Mouse (Mus musculus) mesoderm, embryonic 11.5 days (tissue): Measurements from ENCODE around the gene Lrmda.

Experiments used
- DNase-seq: peaks from one replicate; pipeline ENCODE4 v3.0.0-alpha.2; 2012; ENCODE audit warnings: low read depth, low spot score

Gene Lrmda

DNA sequence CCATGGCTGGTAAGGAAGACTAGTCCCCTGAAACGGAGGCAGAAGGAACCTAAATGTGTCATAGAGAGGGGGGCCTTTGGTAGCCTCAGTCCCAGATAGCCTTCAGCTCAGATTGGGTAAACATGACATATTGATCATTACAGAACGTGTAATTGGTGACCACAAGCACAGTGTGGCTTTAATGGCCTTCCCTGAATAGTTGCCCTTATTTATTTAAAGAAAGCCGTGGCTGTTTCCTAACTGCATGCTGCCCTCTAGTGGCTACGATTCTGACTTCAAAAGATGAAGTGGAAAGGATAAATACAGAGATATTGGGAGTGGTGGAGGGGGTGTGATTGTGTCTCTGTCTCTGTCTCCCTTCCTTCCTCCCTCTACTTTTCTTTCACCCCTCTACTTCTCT lies 1026.8 kb downstream of the Lrmda start:
- peak; percentile 80 for DNase-seq

DNA sequence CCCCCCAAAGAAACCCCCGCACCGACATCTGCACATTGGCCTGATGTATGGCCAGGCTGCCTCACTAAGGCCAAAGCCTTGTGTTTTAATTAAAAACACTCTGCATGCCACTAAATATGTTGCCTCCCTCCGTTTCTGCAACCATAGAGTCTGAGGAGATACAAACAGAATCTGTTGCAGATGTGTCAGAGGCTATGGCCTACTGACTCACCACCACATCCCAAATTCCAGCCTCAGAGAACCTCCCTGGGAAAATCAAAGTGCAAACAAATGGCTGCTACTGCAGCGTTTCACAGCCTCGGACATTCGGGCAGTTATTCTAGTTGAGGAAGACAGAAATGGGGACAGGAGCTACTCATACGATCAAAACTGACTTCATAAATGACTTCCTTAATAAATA lies 1031.9 kb downstream of the Lrmda start:
- DNase-seq: no peak

DNA sequence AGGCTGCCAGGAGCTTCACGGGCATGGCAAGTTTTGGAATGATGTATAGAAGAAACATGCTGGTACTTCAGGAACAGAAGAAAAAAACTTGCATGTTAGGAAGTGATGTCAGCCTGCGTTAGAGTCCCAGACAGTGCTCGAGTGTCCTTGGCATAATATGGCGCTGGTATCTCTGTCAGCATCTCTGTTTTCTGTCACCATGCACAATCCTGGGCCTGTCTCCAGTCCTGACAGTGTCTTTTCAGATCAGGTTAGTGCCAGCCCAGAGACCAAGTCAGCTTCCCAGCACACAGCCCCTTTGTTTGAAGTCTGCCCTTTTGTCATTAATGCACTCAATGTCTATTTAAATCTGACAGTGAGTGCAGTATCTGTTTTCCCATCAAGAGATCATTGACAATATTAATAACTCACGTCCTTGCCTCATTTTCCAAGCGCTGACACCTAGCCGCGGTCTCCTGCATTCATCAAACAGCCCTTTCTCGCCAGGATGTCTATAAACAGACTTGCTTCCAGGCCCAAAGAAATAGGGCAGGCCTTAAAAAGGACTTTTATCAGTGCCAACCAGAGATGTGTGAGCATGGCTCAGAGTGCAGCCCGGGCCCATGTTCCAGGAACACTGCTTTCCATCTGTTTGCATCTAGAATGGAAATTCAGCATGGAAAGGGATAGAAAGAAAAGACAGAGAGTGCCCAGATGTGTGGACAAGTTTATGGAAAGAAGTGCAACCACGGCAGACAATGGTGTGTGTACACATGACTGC lies 1033.5 kb downstream of the Lrmda start:
- peak; percentile 30 for DNase-seq

GRCm38 (mm10) chr14:23057228-23057976 lies 1037.9 kb downstream of the Lrmda start:
- no peak for DNase-seq

DNA sequence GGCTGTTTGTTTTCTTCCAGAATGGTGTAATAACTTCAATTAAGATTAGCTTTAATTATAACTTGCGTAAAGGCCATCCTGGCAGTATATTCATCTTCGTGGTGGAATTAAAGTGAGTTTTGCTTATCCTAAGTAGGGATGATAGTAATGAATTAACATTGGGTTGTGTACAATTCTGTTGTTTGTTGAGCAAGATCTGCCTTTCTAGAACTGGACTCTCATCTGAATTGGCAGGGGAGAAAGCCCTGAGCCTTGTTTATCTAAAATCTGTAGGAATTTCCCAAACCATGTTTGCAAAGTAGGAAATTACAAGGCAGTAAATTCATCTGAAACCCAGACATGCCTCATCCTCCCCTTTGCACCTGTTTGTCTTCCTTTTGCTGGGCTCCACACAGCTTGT lies 1038.5 kb downstream of the Lrmda start:
- DNase-seq: no peak

GRCm38 (mm10) chr14:23078719-23079118 lies 1059.2 kb downstream of the Lrmda start:
- no peak for DNase-seq

GRCm38 (mm10) chr14:23084241-23084773 lies 1064.8 kb downstream of the Lrmda start:
- DNase-seq: no peak

GRCm38 (mm10) chr14:23084797-23085196 lies 1065.3 kb downstream of the Lrmda start:
- DNase-seq: no peak

DNA sequence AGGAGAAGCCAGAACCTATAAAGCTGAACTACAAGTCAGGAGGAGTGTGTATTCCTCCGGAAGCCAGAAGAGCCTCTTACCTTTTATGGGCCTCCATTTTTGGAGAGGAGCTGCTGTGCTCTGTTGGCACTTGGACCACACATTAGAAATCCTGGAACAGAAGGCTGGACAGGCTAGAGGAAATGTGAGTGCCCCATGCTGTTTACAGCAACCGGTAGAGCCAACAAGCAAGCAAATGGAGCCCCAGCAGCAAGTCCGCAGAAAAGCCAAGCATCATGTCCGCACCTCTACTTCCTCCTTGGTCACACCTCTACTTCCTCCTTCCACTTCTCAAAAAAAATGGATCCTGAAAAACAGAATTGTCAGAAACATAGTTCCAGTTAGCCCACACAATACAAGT lies 1073.8 kb downstream of the Lrmda start:
- no peak for DNase-seq

GRCm38 (mm10) chr14:23094546-23095157 lies 1075.1 kb downstream of the Lrmda start:
- DNase-seq: no peak

DNA sequence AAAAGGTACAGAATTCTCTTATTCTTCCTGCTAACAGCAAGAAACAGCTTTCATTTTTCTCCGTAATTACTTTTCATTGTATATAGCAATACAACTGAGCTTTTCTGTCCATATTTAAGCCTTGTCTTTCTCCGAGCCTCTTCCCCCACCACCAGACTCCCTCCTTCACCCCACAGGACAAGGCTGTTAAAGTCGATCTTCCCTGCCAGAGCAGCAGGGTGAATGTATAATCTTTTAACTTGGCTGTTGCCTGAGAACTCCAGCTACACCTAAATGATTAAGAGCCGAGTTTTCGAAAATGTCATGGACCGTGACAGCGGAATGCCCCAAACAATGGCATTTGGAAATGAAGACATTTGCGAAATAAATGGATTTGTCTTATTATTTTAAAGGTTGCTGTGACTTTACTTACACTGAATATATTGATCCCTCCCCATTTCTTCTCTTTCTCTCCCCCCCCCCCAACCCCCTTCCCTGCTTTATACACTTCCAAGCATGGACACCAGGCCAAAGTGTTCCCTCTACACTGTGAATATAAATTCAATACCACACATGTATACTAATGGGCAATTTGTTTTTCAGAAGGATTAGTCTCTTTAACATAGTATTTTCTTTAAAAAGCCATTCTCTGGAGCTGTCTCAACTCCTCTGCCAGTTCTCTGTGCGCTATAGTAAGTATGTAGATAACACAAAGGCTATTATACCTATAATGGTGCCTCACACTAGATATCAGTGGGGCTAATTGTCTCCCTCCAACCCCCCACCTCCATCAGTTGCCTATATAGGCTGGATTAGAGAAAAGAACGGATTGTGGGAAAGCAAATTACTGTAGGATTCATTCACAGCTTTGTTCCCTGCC lies 1075.9 kb downstream of the Lrmda start:
- no peak for DNase-seq

DNA sequence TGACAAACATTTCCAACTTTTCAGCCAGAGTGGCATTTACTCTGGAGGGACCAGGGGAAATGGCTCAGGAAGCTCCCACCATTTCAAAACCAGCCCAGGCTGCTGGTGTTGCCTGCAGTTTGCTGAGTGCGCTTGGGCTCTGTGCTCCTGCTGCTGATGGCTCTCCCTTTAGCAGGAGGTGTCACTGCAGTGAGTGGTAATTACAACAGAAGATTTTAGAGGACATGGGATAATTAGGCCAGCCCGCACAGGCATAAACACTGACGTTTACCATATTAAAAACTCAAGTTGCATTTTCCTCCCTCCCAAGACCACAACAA lies 1076.5 kb downstream of the Lrmda start:
- DNase-seq: no peak

DNA sequence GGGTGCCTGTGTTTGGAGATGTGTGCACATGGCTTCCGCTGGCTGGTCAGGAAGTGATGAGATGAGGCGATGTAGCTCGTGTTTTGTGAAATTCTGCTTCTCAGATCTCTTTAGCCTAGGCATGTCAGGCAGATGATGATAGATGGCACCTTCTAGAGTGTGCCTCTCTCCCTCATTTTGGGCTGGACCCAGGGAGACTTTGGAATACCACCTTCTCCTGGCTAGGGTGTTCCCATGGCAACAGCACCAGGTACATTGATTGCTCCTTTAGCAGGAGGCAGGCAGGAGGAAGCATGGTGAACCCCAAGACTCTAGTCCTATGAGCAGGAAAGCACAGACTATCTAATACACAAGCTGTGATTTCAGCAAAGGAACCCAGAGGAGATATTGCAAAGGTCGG lies 1076.9 kb downstream of the Lrmda start:
- DNase-seq: no peak
